Mouse (Mus musculus) hindbrain, embryonic 13.5 days (tissue): ENCODE measurements around the gene Phf20. TPM values are rescaled to one million over a fixed set of nuclear protein-coding genes. Genes with fewer than 3 reads are reported as not detected.

Experiments
- ATAC-seq: fragments of 200-750 bp; cut with Nextera tagmentation; 2 replicates; pipeline ENCODE4 v1.8.0; 2017; ENCODE audit warnings: moderate TSS enrichment; ENCODE audit not compliant: low FRiP score
- H3K27ac ChIP-seq: fragments of 300-500 bp; sonication (generic); 2 replicates; pipeline ENCODE4 v1.5.1; 2015; ENCODE audit warnings: inconsistent platforms, mild to moderate bottlenecking, moderate library complexity
- H3K27me3 ChIP-seq: fragments of 300-500 bp; sonication (generic); 2 replicates; pipeline ENCODE4 v1.6.1; 2015; ENCODE audit warnings: mild to moderate bottlenecking, inconsistent platforms
- H3K36me3 ChIP-seq: fragments of 300-500 bp; sonication (generic); 2 replicates; pipeline ENCODE4 v1.6.1; 2015; ENCODE audit warnings: mild to moderate bottlenecking, inconsistent platforms
- H3K4me1 ChIP-seq: fragments of 300-500 bp; sonication (generic); replicated peaks from 2 replicates; pipeline ENCODE4 v1.6.1; 2015; ENCODE audit warnings: inconsistent platforms
- H3K4me2 ChIP-seq: fragments of 300-500 bp; sonication (generic); 2 replicates; pipeline ENCODE4 v1.6.1; 2015; ENCODE audit warnings: inconsistent platforms, mild to moderate bottlenecking, moderate library complexity
- H3K4me3 ChIP-seq: fragments of 300-500 bp; sonication (generic); 2 replicates; pipeline ENCODE4 v1.5.1; 2015; ENCODE audit warnings: mild to moderate bottlenecking, inconsistent platforms
- H3K9ac ChIP-seq: fragments of 300-500 bp; sonication (generic); 2 replicates; pipeline ENCODE4 v1.6.1; 2015; ENCODE audit warnings: mild to moderate bottlenecking, inconsistent platforms
- H3K9me3 ChIP-seq: fragments of 300-500 bp; sonication (generic); 2 replicates; pipeline ENCODE4 v1.6.1; 2016; ENCODE audit warnings: inconsistent platforms
- WGBS: fragments of 180-500 bp; shearing (Covaris S2); methylation state at CpG from one replicate; pipeline ENCODE4 v1.1.7; 2015; 5-methylcytosine and 5-hydroxymethylcytosine counted together
- polyA plus RNA-seq: library from polyadenylated mRNA; unstranded; fragments of >200 nt; fragmentation: Nextera tagmentation; extraction: Ambion mirVana; gene quantifications from 2 replicates; pipeline ENCODE4 v1.2.1, GENCODE M21; 2015

Gene Phf20
- polyA plus RNA-seq: 102 and 107 TPM in 2 replicates

GRCm38 (mm10) chr2:156196302-156197128 is at the start of gene Phf20:
Phf20 (plus strand) TSS chr2:156196466.
- no peaks in the 10 kb centered on the region for H3K9me3 ChIP-seq
- H3K4me1 ChIP-seq: peaks cover 33% of the 10 kb centered on the region
- peak within 1 kb of the TSS; percentile 87 for H3K9ac ChIP-seq
- peak within 1 kb of the TSS; percentile 71 for H3K4me2 ChIP-seq
- WGBS: under 1% methylated on average over 86 of the region's 88 CpGs
- H3K36me3 ChIP-seq: peaks cover 3% of the 10 kb centered on the region; the same call in 1 of the 2 replicates
- H3K27ac ChIP-seq: peak within 1 kb of the TSS; percentile 97
- H3K27me3 ChIP-seq: no peaks in the 10 kb centered on the region
- H3K4me3 ChIP-seq: peak within 1 kb of the TSS; percentile 73
- peak; percentile 98 for ATAC-seq

- H3K9ac ChIP-seq: no peak overlapping the region
- no peaks in the 10 kb centered on the region for H3K27me3 ChIP-seq
- H3K36me3 ChIP-seq: peaks cover 35% of the 10 kb centered on the region
- peaks cover 23% of the 10 kb centered on the region for H3K4me1 ChIP-seq
- no peak overlapping the region for H3K4me2 ChIP-seq
- no peaks in the 10 kb centered on the region for H3K9me3 ChIP-seq
- 93% methylated on average over 3 of the region's 3 CpGs for WGBS
- H3K27ac ChIP-seq: no peak overlapping the region
- ATAC-seq: no peak
- no peak overlapping the region for H3K4me3 ChIP-seq
Measured at GRCm38 (mm10) chr2:156147316-156147915, 48.9 kb upstream of the Phf20 start.

DNA sequence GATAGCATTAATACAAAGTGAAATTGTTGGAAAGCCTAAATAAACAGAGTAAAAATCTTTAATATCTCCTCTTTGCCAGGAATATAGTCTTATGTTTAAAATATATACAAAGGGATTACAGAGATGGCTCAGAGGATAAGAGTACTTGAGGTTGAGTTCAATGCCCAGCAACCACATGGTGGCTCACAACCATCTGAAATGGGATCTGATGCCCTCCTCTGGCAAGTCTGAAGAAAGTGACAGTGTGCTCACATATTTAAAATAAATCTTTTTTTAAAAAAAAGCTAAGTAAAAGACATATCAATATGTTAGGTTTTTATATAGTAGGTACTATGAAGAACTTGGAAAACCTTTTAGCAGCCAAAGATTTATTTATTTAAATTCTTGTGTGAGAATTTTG is 44.7 kb upstream of the Phf20 start:
- Histone ChIP-seq H3K27me3 (no peaks in the 10 kb centered on the region), H3K4me1 (no peaks in the 10 kb centered on the region), H3K27ac (no peak overlapping the region), H3K9me3 (no peaks in the 10 kb centered on the region), H3K4me3 (no peak overlapping the region), H3K36me3 (peaks cover 57% of the 10 kb centered on the region), H3K4me2 (no peak overlapping the region), H3K9ac (no peak overlapping the region)
- ATAC-seq: no peak

GRCm38 (mm10) chr2:156165478-156165877 is 30.8 kb upstream of the Phf20 start:
- peaks cover 78% of the 10 kb centered on the region for H3K36me3 ChIP-seq

DNA sequence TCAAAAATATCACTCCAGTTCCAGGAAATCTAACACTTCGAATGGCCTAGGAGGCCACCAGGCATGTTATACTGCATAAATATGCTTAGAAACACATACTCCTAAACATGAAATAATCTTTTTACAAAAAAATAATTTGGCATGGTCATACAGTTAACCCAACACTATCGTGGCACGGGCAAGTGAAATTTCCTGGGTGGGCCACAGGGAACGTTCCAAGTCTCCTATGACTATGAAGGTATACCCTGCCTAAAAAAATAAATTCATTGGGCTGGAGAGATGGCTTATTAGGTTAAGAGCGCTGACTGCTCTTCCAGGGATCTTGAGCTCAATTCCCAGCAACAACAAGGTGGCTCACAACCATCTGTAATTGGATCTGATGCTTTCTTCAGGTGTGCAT is 29.7 kb upstream of the Phf20 start:
- 96% methylated on average over 5 of the region's 5 CpGs for WGBS
- Histone ChIP-seq H3K9me3 (no peaks in the 10 kb centered on the region), H3K4me3 (no peak overlapping the region), H3K4me1 (no peaks in the 10 kb centered on the region), H3K4me2 (no peak overlapping the region), H3K27me3 (no peaks in the 10 kb centered on the region), H3K36me3 (peaks cover 81% of the 10 kb centered on the region), H3K9ac (no peak overlapping the region), H3K27ac (no peak overlapping the region)
- ATAC-seq: no peak

More at GRCm38 (mm10) chr2:156165478-156165877, 30.8 kb upstream of the Phf20 start:
- Histone ChIP-seq H3K4me1 (no peaks in the 10 kb centered on the region), H3K9ac (no peak overlapping the region), H3K4me2 (no peak overlapping the region), H3K27me3 (no peaks in the 10 kb centered on the region), H3K27ac (no peak overlapping the region), H3K9me3 (no peaks in the 10 kb centered on the region), H3K4me3 (no peak overlapping the region)
- WGBS: 98% methylated on average over 1 of the region's 1 CpGs
- ATAC-seq: no peak

DNA sequence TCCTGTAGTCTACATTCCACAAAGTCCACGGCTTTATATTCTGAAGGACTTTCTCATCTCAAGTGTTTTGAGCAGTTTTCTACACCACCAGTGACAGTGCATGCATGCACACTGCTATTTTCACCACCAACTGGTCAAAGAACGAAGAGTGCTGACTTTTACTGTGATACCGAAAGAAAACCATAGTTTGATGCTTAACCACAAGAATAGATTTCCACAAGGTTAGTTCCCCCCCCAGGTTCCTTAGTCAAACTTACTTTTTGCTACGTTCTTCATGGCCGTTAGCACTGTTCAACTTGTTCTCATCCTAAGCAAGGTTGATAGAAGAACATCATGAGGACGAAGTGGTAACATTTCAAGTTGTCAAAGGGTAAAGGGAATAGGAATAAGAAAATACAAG is 19.2 kb upstream of the Phf20 start:
- H3K4me2 ChIP-seq: 0 out of 2 replicates have a peak overlapping the region, but pooled peaks have one; percentile 23
- no peaks in the 10 kb centered on the region for H3K27me3 ChIP-seq
- H3K4me3 ChIP-seq: no peak overlapping the region; the same call in 1 of the 2 replicates
- no peak overlapping the region for H3K9ac ChIP-seq
- WGBS: 93% methylated on average over 6 of the region's 6 CpGs
- peaks cover 32% of the 10 kb centered on the region for H3K4me1 ChIP-seq
- ATAC-seq: no peak
- no peak overlapping the region for H3K27ac ChIP-seq
- H3K9me3 ChIP-seq: no peaks in the 10 kb centered on the region
- peaks cover 33% of the 10 kb centered on the region for H3K36me3 ChIP-seq

GRCm38 (mm10) chr2:156177651-156178050 is 18.6 kb upstream of the Phf20 start:
- ATAC-seq: no peak
- Histone ChIP-seq H3K9me3 (no peaks in the 10 kb centered on the region), H3K27me3 (no peaks in the 10 kb centered on the region), H3K4me3 (peak overlapping the region; percentile 25), H3K36me3 (peaks cover 27% of the 10 kb centered on the region), H3K4me1 (peaks cover 32% of the 10 kb centered on the region), H3K27ac (no peak overlapping the region), H3K4me2 (peak overlapping the region; percentile 77), H3K9ac (peak overlapping the region; percentile 60; the same call in 1 of the 2 replicates)
- WGBS: 85% methylated on average over 7 of the region's 7 CpGs

DNA sequence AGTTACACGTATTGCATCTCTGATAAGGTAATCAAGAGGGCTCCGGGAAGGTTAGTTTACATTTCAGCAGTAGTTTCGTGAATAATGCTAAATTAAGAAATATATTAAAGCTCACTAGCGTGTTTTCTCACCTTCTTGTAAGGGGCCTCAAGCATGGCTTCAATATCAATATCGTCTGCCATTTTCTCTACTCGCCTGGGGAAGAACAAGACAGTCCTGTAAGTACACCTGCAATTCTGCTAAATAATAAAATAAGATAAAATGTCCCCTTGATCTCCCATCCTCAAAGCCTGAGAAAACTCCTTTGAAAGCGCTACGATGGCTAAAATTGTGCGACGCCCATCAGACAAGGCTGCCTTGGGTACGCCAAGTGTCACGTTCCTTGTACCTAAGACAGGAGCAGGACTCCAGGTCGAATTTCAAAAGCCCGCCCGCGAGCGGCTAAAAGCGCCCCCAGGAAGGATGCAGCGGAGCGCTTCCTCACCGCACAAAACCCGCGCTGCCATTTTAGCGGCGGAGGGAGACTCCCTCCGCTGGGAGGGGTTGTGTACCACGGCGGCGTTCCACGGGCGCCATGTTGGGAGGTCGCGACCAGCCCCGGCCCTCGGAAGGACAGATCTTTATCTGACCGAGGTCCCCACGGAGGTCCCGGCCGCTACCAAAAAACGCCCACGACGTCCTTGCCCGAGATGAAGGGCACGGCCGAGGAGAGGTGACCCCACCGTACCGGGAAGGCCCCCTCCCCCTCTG is 17.0 kb upstream of the Phf20 start:
- no peaks in the 10 kb centered on the region for H3K27me3 ChIP-seq
- peak; percentile 43 for ATAC-seq
- H3K9me3 ChIP-seq: no peaks in the 10 kb centered on the region
- H3K27ac ChIP-seq: peak overlapping the region; percentile 99
- 1% methylated on average over 47 of the region's 47 CpGs for WGBS
- peaks cover 32% of the 10 kb centered on the region for H3K4me1 ChIP-seq
- peak overlapping the region; percentile 100 for H3K9ac ChIP-seq
- peak overlapping the region; percentile 96 for H3K4me3 ChIP-seq
- H3K4me2 ChIP-seq: peak overlapping the region; percentile 77
- H3K36me3 ChIP-seq: peaks cover 18% of the 10 kb centered on the region

DNA sequence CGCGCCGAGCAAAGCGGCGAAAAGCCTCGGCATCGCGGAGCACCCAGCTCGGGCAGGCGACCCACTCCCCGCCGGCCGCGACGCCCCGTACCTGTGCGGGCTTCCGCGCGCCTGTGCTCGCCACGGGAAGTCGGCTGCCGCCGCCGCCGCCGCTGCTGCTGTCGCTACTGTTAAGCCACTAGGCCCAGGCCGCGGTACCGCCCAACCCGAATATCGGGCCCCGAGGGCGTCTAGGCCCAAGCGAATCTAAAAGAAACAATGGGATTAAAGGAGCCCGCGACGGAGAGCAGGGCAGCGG is 16.5 kb upstream of the Phf20 start:
- H3K27ac ChIP-seq: peak overlapping the region; percentile 99
- peak overlapping the region; percentile 96 for H3K4me3 ChIP-seq
- H3K4me1 ChIP-seq: peaks cover 32% of the 10 kb centered on the region
- no peaks in the 10 kb centered on the region for H3K9me3 ChIP-seq
- peak overlapping the region; percentile 77; the same call in 1 of the 2 replicates for H3K4me2 ChIP-seq
- no peaks in the 10 kb centered on the region for H3K27me3 ChIP-seq
- peak overlapping the region; percentile 100 for H3K9ac ChIP-seq
- ATAC-seq: no peak; the same call in none of the 2 replicates
- under 1% methylated on average over 39 of the region's 41 CpGs for WGBS
- H3K36me3 ChIP-seq: peaks cover 16% of the 10 kb centered on the region

DNA sequence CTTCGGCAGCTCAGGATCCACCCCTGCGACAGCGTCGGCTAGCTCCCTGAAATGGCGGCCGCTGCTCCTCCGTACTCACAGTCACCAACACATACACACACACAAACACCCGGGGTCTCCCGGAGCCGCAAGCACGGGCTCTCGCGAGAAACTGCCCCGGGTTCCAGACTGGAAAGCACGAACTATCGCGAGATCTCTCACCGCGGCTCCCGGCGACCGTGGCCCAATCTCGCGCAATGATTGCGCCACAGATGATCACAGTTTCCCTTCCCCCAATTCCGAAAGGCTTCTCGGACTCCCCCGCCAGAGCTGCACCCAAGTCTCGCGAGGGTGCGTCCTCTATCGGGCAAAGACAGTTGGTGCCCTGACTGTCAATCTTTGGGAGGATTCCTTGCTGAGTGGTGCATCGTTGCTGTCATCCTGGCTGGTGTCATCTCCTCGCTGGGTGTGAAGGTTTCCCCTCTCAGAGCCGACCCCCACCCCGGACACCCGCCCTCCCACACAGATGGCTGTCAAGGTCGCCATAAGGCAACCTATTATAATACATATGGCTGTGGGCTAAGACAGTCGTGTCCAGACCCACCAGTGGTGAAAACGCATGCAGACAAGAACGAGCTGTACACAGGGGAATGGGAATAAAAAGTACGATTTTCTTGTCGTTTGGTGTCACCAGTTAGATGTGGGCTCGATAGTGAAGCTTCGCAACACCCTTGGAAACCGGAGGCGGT is 16.0 kb upstream of the Phf20 start, which contains the start of gene Rbm39:
Rbm39 (minus strand) TSS at position 145 of the 728 bp plus-strand sequence.
- peaks cover 32% of the 10 kb centered on the region for H3K4me1 ChIP-seq
- peak within 1 kb of the TSS; percentile 96 for H3K4me3 ChIP-seq
- peak within 1 kb of the TSS; percentile 99 for H3K27ac ChIP-seq
- no peaks in the 10 kb centered on the region for H3K27me3 ChIP-seq
- ATAC-seq: peak; percentile 98
- no peaks in the 10 kb centered on the region for H3K9me3 ChIP-seq
- peak within 1 kb of the TSS; percentile 100 for H3K9ac ChIP-seq
- WGBS: under 1% methylated on average over 47 of the region's 47 CpGs
- peaks cover 16% of the 10 kb centered on the region for H3K36me3 ChIP-seq
- peak within 1 kb of the TSS; percentile 77 for H3K4me2 ChIP-seq

- no peaks in the 10 kb centered on the region for H3K27me3 ChIP-seq
- peaks cover 12% of the 10 kb centered on the region for H3K36me3 ChIP-seq
- peak overlapping the region; percentile 79 for H3K9ac ChIP-seq
- H3K4me3 ChIP-seq: peak overlapping the region; percentile 96
- peak overlapping the region; percentile 56 for H3K4me2 ChIP-seq
- H3K27ac ChIP-seq: peak overlapping the region; percentile 99
- WGBS: 14% methylated on average over 8 of the region's 8 CpGs
- H3K4me1 ChIP-seq: peaks cover 29% of the 10 kb centered on the region
- H3K9me3 ChIP-seq: no peaks in the 10 kb centered on the region
- no peak for ATAC-seq
Measured at GRCm38 (mm10) chr2:156180824-156181590, 15.3 kb upstream of the Phf20 start.
